Mouse (Mus musculus) heart, embryonic 15.5 days (tissue): ENCODE results near the gene Prpf8. TPM values are rescaled to one million over a fixed set of nuclear protein-coding genes. Genes with fewer than 3 reads are reported as not detected.
A peak's percentile ranks its signal among the peaks of the same experiment; 100 is the strongest.

Experiments used
- ATAC-seq: fragments of 200-750 bp; cut with Nextera tagmentation; replicated peaks from 2 replicates; pipeline ENCODE4 v1.8.0; 2017; ENCODE audit warnings: low read depth, moderate TSS enrichment; ENCODE audit not compliant: insufficient number of reproducible peaks, insufficient read depth, low FRiP score
- H3K27ac ChIP-seq: fragments of 300-500 bp; sonication (generic); 2 replicates; pipeline ENCODE4 v1.5.1; 2015; ENCODE audit warnings: mild to moderate bottlenecking, inconsistent platforms
- H3K27me3 ChIP-seq: fragments of 300-500 bp; sonication (generic); 2 replicates; pipeline ENCODE4 v1.6.1; 2015; ENCODE audit warnings: inconsistent platforms
- H3K36me3 ChIP-seq: fragments of 300-500 bp; sonication (generic); 2 replicates; pipeline ENCODE4 v1.6.1; 2015; ENCODE audit warnings: mild to moderate bottlenecking, inconsistent platforms
- H3K4me1 ChIP-seq: fragments of 300-500 bp; sonication (generic); replicated peaks from 2 replicates; pipeline ENCODE4 v1.6.1; 2015; ENCODE audit warnings: inconsistent platforms
- H3K4me2 ChIP-seq: fragments of 300-500 bp; sonication (generic); 2 replicates; pipeline ENCODE4 v1.6.1; 2015; ENCODE audit warnings: inconsistent platforms, mild to moderate bottlenecking, moderate library complexity
- H3K4me3 ChIP-seq: fragments of 300-500 bp; sonication (generic); 2 replicates; pipeline ENCODE4 v1.5.1; 2015; ENCODE audit warnings: mild to moderate bottlenecking, inconsistent platforms
- H3K9ac ChIP-seq: fragments of 300-500 bp; sonication (generic); 2 replicates; pipeline ENCODE4 v1.6.1; 2015; ENCODE audit warnings: mild to moderate bottlenecking, inconsistent platforms
- H3K9me3 ChIP-seq: fragments of 300-500 bp; sonication (generic); replicated peaks from 2 replicates; pipeline ENCODE4 v1.6.1; 2016; ENCODE audit warnings: inconsistent platforms
- WGBS: fragments of 180-500 bp; shearing (Covaris S2); methylation state at CpG from one replicate; pipeline ENCODE4 v1.1.7; 2015; ENCODE audit warnings: mixed read lengths; 5-methylcytosine and 5-hydroxymethylcytosine counted together
- polyA plus RNA-seq: library from polyadenylated mRNA; unstranded; fragments of >200 nt; fragmentation: Nextera tagmentation; extraction: Ambion mirVana; gene quantifications from 2 replicates; pipeline ENCODE4 v1.2.1, GENCODE M21; 2015

The Prpf8 gene
- polyA plus RNA-seq, 1 experiment from 2014 or later: 24.8 TPM

DNA sequence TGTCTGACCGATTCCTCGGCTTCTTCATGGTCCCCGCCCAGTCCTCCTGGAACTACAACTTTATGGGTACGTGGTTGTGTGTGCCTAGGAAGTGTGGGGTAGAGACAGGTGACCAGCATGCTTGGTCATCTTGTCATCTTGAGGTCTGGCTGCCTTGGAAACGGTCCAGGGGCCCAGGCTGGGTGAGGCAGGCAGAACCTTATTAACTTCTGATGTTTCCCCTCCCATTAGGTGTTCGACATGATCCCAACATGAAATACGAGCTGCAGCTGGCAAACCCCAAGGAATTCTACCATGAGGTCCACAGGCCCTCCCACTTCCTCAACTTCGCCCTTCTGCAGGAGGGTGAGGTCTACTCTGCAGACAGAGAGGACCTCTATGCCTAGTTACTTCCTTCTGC, 22.3 kb downstream of the Prpf8 start:
- no peak overlapping the region for H3K9ac ChIP-seq
- 68% methylated on average over 8 of the region's 8 CpGs for WGBS
- peak overlapping the region; percentile 96 for H3K27ac ChIP-seq
- peaks cover 27% of the 10 kb centered on the region for H3K4me1 ChIP-seq
- H3K27me3 ChIP-seq: no peaks in the 10 kb centered on the region
- H3K4me3 ChIP-seq: no peak overlapping the region
- H3K4me2 ChIP-seq: no peak overlapping the region
- no peak for ATAC-seq
- peaks cover 49% of the 10 kb centered on the region for H3K36me3 ChIP-seq
- no peaks in the 10 kb centered on the region for H3K9me3 ChIP-seq

DNA sequence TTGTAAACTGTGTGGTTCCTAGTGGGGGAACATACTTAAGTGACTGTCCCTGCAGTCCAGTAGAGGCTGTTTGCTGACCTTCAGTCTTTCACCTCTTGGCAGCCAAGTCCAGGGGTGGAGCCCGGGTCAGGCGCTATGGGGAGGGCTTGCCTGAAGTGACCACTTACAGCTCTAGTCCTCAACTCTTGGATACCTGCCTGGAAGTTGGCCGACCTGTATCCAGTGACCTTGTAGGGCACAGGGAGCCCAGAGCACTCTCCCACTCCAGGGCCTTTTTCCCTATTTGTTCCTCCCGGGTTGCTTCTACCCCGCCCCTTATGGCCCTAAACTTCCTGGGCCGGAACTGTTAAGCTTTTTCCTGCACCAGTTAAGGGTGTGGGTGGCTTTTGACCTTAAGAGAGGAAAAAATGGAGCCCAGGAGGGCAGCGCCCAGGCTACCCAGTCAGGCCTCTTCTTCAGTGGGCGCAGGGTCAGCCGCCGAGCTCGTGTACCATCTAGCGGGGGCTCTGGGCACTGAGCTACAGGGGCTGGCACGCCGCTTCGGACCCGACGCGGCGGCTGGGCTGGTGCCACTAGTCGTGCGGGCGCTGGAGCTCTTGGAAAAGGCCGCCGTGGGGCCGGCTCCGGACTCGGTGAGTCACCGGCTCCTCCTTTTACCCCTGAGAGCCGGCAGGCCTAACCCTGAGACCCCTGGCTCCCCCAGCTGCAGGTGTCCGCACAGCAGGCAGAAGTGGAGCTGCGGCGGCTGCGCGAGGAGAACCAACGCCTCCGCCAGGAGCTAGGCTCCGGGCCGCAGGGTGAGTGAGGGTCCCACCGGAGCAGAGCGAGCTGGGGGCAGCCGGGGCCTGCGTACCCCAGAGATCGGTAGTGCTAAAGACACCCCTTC, 23.4 kb downstream of the Prpf8 start, which contains the start of gene Rilp:
Gene Rilp (plus strand): TSS at position 354 of the 886 bp plus-strand sequence.
- Histone ChIP-seq H3K9me3 (no peaks in the 10 kb centered on the region), H3K27me3 (no peaks in the 10 kb centered on the region), H3K9ac (peak within 1 kb of the TSS; percentile 79), H3K4me3 (peak within 1 kb of the TSS; percentile 64), H3K4me1 (peaks cover 27% of the 10 kb centered on the region), H3K27ac (peak within 1 kb of the TSS; percentile 96), H3K4me2 (peak within 1 kb of the TSS; percentile 97), H3K36me3 (peaks cover 38% of the 10 kb centered on the region)
- 3% methylated on average over 42 of the region's 43 CpGs for WGBS
- ATAC-seq: peak; percentile 68

DNA sequence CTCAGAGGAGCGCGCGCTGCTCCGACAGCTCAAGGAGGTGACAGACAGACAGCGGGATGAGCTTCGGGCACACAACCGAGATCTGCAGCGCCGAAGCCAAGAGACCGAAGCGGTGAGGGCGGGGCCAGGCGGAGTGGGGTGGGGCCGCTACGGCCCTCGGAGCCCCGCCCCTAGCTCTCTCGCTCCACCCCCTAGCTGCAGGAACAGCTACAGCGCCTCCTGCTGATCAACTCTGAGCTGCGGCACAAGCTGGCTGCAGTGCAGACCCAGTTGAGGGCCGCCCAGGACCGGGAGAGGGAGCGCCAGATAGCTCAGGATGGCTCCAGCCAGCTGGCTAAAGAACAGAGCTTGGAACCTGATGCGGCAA, 24.0 kb downstream of the Prpf8 start:
- Histone ChIP-seq H3K4me3 (peak overlapping the region; percentile 64), H3K27ac (peak overlapping the region; percentile 96), H3K9ac (peak overlapping the region; percentile 79), H3K27me3 (no peaks in the 10 kb centered on the region), H3K9me3 (no peaks in the 10 kb centered on the region), H3K36me3 (peaks cover 33% of the 10 kb centered on the region), H3K4me1 (peaks cover 27% of the 10 kb centered on the region), H3K4me2 (peak overlapping the region; percentile 97)
- 3% methylated on average over 24 of the region's 24 CpGs for WGBS
- peak; percentile 78 for ATAC-seq

DNA sequence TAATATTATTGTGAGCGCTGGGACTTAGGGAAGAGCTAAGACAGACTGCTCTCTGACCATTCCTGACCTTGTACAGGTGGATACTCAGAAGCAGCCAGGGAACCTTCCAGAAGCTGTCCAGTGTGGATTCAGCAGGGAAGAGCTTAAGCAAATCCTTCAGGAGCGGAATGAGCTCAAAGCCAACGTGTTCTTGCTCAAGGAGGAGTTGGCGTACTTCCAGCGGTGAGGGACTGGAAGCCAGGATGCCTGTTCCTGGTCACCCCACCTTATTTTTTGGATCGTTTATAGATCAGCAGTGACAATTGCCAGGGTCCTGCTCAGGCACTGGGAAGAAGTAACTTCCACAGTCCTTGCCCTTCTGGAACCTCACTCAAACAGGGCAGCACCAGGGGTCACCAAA, 24.6 kb downstream of the Prpf8 start:
- H3K4me3 ChIP-seq: peak overlapping the region; percentile 64; the same call in 1 of the 2 replicates
- no peaks in the 10 kb centered on the region for H3K9me3 ChIP-seq
- H3K9ac ChIP-seq: no peak overlapping the region
- ATAC-seq: no peak
- peaks cover 27% of the 10 kb centered on the region for H3K4me1 ChIP-seq
- H3K36me3 ChIP-seq: peaks cover 27% of the 10 kb centered on the region
- peak overlapping the region; percentile 97; the same call in 1 of the 2 replicates for H3K4me2 ChIP-seq
- H3K27me3 ChIP-seq: no peaks in the 10 kb centered on the region
- WGBS: 73% methylated on average over 6 of the region's 6 CpGs
- H3K27ac ChIP-seq: peak overlapping the region; percentile 96; the same call in 1 of the 2 replicates

DNA sequence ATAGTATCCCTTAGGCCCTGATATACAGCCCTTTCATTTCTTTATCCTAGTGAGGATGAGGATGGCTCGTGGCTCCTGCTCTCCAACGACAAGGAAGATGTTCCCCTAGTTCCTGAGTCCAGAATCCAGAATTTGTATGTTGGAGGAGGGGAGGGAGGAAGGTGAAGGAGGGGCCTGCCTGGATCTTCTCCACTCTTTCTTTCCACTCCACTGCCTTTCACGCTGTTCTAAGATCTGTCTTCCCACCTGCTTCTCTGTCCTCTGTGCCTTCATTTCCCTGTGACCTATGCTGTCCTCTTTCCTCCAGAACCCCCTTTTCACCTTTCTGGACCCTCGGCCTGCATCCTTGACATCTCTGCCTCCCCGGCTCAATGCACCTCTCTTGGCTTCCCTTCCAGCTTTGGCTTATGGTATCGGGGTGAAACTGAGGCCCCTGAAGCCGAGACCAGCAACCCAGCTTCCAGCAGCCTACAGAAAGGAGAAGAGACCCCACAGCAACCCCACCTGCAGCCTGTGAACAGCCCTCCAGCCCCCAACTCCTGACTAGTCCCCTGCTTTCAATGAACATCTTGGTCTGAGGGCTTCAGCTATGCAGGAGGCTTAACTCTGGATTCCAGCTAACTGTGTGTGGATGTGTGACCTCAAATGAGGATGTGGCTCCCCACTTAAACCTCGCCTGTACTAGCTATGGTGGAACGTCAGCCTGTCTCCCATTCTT, 25.8 kb downstream of the Prpf8 start:
- Histone ChIP-seq H3K4me1 (peaks cover 27% of the 10 kb centered on the region), H3K36me3 (peaks cover 17% of the 10 kb centered on the region), H3K4me3 (no peak overlapping the region), H3K27me3 (no peaks in the 10 kb centered on the region), H3K9ac (no peak overlapping the region), H3K27ac (no peak overlapping the region), H3K4me2 (no peak overlapping the region), H3K9me3 (no peaks in the 10 kb centered on the region)
- ATAC-seq: no peak
- 77% methylated on average over 9 of the region's 9 CpGs for WGBS

DNA sequence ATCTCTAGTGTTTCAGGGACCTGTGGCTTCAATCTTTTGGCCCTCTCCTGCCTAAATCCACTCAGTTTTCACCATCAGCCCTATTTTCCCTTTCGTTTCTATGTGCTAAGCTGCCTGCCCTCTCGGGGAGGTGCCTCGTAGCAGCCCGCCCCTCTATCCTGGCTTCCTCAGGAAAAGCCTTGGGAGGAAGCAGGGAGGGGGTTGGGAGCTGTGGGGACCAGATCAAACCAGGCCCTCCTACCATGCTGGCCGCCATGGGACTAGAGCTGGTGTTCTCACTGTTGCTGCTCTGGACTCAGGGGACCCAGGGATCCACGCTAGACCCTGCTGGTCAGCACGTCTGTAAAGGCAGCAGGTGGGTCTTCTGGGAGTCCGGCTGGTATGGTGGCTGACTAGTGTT, 26.7 kb downstream of the Prpf8 start, which contains the start of gene Scarf1:
Gene Scarf1 (plus strand): TSS at position 205 of the 400 bp plus-strand sequence.
- 60% methylated on average over 8 of the region's 8 CpGs for WGBS
- Histone ChIP-seq H3K36me3 (peaks cover 8% of the 10 kb centered on the region), H3K4me1 (peaks cover 27% of the 10 kb centered on the region), H3K4me3 (peak within 1 kb of the TSS; percentile 40), H3K9ac (peak within 1 kb of the TSS; percentile 34), H3K4me2 (peak within 1 kb of the TSS; percentile 50), H3K9me3 (no peaks in the 10 kb centered on the region), H3K27me3 (no peaks in the 10 kb centered on the region), H3K27ac (peak within 1 kb of the TSS; percentile 55)
- no peak for ATAC-seq

DNA sequence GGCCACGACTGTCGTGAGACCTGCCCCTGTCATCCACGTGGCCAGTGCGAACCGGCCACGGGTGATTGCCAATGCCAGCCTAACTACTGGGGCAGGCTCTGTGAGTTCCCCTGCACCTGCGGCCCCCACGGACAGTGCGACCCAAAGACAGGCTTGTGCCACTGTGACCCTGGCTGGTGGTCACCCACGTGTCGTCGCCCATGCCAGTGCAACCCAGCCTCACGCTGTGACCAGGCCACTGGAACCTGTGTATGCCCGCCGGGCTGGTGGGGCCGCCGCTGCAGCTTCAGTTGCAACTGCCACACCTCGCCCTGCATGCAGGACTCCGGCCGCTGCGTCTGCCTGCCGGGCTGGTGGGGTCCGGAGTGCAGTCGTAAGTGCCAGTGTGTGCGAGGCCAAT, 28.6 kb downstream of the Prpf8 start:
- H3K4me3 ChIP-seq: no peak overlapping the region
- no peaks in the 10 kb centered on the region for H3K9me3 ChIP-seq
- peaks cover 11% of the 10 kb centered on the region for H3K4me1 ChIP-seq
- H3K27ac ChIP-seq: no peak overlapping the region
- no peak overlapping the region for H3K9ac ChIP-seq
- 88% methylated on average over 25 of the region's 25 CpGs for WGBS
- H3K4me2 ChIP-seq: no peak overlapping the region
- no peaks in the 10 kb centered on the region for H3K27me3 ChIP-seq
- H3K36me3 ChIP-seq: no peaks in the 10 kb centered on the region
- no peak for ATAC-seq

DNA sequence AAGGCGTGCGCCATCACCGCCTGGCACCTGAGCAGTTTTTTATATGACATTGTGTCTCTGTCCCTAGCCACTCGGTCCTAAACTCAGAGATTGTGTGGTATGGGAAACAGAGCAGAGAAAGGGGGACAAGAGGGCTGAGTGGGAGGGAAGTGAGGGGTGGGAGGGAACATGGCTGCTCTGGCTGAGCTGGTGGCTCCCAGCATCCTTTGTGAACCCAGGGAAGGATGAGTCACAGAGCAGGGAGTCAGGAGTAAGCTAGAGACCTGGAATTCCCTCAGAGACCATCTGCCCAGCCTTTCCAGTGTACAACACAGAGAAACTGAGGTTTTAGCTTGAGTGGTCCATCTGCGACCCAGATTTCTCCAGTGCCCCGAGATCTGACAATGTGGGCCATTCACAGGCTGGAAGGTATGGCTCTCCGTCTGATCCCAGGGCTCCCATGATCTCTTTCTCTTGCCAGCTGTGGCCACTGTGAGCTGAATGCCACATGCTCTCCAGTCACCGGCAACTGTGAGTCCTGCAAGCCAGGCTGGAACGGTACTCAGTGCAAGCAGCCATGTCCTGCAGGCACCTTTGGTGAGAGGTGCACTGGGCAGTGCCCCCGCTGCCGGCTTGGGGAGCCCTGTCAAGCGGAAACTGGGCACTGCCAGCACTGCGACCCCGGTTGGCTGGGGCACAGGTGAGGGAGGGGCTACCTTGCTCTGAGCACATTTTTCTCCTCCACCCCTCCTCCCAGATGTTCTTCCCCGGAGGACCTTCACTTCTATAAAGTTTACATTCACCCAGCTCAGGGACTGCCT, 33.4 kb downstream of the Prpf8 start:
- H3K36me3 ChIP-seq: no peaks in the 10 kb centered on the region
- no peaks in the 10 kb centered on the region for H3K27me3 ChIP-seq
- no peak overlapping the region for H3K4me3 ChIP-seq
- no peak overlapping the region for H3K9ac ChIP-seq
- no peaks in the 10 kb centered on the region for H3K9me3 ChIP-seq
- no peak overlapping the region for H3K27ac ChIP-seq
- ATAC-seq: no peak
- H3K4me1 ChIP-seq: no peaks in the 10 kb centered on the region
- no peak overlapping the region for H3K4me2 ChIP-seq
- WGBS: 72% methylated on average over 15 of the region's 15 CpGs

DNA sequence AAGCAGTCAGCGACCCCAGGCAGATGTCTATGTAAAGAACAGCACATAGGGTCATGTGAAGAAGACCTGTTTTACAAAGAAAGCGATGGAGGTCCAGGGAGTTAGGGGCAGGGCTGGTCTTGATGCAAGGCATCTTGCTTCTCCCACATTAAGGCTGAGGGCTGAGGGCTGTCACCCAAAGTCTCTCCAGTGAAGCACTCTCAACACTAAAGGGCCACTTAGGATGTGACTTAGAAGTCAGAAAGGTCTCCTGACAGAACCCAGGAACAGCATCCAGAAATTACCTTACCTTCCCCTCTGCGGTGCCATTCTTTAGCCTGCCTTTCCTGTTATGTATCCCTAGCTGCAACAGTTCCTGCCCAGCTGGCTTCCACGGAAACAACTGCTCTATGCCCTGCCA, 35.0 kb downstream of the Prpf8 start:
- no peaks in the 10 kb centered on the region for H3K9me3 ChIP-seq
- H3K4me3 ChIP-seq: no peak overlapping the region
- H3K36me3 ChIP-seq: no peaks in the 10 kb centered on the region
- 86% methylated on average over 4 of the region's 4 CpGs for WGBS
- no peaks in the 10 kb centered on the region for H3K27me3 ChIP-seq
- no peak overlapping the region for H3K4me2 ChIP-seq
- H3K27ac ChIP-seq: no peak overlapping the region
- no peaks in the 10 kb centered on the region for H3K4me1 ChIP-seq
- no peak overlapping the region for H3K9ac ChIP-seq
- ATAC-seq: no peak

DNA sequence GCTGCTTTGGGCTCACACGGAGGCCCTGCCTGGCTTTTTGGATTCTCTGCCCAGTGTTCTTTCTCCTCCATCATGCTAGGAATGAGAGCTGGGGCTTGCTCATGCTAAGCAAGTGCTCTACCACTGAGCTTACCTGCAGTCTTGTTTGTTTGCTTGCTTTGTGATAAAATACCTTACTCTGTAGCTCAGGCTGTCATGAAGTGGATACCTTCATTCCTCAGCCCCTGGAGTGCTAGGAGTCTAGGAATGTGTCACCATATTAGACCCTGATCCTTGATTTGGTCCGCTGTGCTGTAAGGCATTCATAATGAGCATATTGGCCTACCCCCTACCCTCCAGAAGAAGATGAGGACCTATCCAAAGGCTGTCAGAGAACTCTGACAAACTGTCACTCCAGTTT, 36.2 kb downstream of the Prpf8 start:
- ATAC-seq: no peak
- Histone ChIP-seq H3K4me3 (no peak overlapping the region), H3K27ac (no peak overlapping the region), H3K27me3 (no peaks in the 10 kb centered on the region), H3K4me1 (no peaks in the 10 kb centered on the region), H3K9me3 (no peaks in the 10 kb centered on the region), H3K4me2 (no peak overlapping the region), H3K36me3 (no peaks in the 10 kb centered on the region), H3K9ac (no peak overlapping the region)
- WGBS: 90% methylated on average over 2 of the region's 2 CpGs
